Mouse (Mus musculus) c-Kit-positive CD71-positive TER-119-negative erythroid progenitor cells, embryonic 14.5 days (primary cell): ENCODE data around the gene Cdh6.

Experiments used
- DNase-seq: peaks from one replicate; pipeline ENCODE4 v3.0.0-alpha.2; 2013; ENCODE audit warnings: low read depth

The Cdh6 gene

GRCm38 (mm10) chr15:13155820-13156219, 17.7 kb downstream of the Cdh6 start:
- DNase-seq: no peak

GRCm38 (mm10) chr15:13155418-13155817, 18.1 kb downstream of the Cdh6 start:
- DNase-seq: no peak

GRCm38 (mm10) chr15:13141983-13142382, 31.5 kb downstream of the Cdh6 start:
- no peak for DNase-seq

- DNase-seq: no peak
Observed at GRCm38 (mm10) chr15:13139662-13140061, 33.8 kb downstream of the Cdh6 start.

GRCm38 (mm10) chr15:13137166-13137565, 36.3 kb downstream of the Cdh6 start:
- DNase-seq: no peak

GRCm38 (mm10) chr15:13134086-13134485, 39.4 kb downstream of the Cdh6 start:
- DNase-seq: no peak

GRCm38 (mm10) chr15:13133370-13133769, 40.1 kb downstream of the Cdh6 start:
- DNase-seq: no peak

GRCm38 (mm10) chr15:13132493-13132892, 41.0 kb downstream of the Cdh6 start:
- no peak for DNase-seq

- no peak for DNase-seq
Observed at GRCm38 (mm10) chr15:13130246-13130645, 43.2 kb downstream of the Cdh6 start.

GRCm38 (mm10) chr15:13100341-13100740, 73.1 kb downstream of the Cdh6 start:
- DNase-seq: no peak

GRCm38 (mm10) chr15:13097861-13098260, 75.6 kb downstream of the Cdh6 start:
- no peak for DNase-seq

GRCm38 (mm10) chr15:13095406-13095805, 78.1 kb downstream of the Cdh6 start:
- DNase-seq: no peak

- no peak for DNase-seq
Observed at GRCm38 (mm10) chr15:13094881-13095256, 78.6 kb downstream of the Cdh6 start.

GRCm38 (mm10) chr15:13093954-13094880, 79.3 kb downstream of the Cdh6 start:
- no peak for DNase-seq

GRCm38 (mm10) chr15:13092064-13092463, 81.4 kb downstream of the Cdh6 start:
- no peak for DNase-seq

GRCm38 (mm10) chr15:13088504-13089058, 84.9 kb downstream of the Cdh6 start:
- DNase-seq: peak; percentile 20

- no peak for DNase-seq
Observed at GRCm38 (mm10) chr15:13084746-13085145, 88.7 kb downstream of the Cdh6 start.

GRCm38 (mm10) chr15:13076908-13077669, 96.4 kb downstream of the Cdh6 start:
- DNase-seq: no peak

- no peak for DNase-seq
Observed at GRCm38 (mm10) chr15:13074047-13074446, 99.4 kb downstream of the Cdh6 start.

- no peak for DNase-seq
Observed at GRCm38 (mm10) chr15:13068213-13068516, 105.3 kb downstream of the Cdh6 start.

GRCm38 (mm10) chr15:13067429-13068212, 105.9 kb downstream of the Cdh6 start:
- no peak for DNase-seq

- no peak for DNase-seq
Observed at GRCm38 (mm10) chr15:13066765-13067164, 106.7 kb downstream of the Cdh6 start.
